Mouse (Mus musculus) CH12.LX (cell line): ENCODE measurements around the gene Fyb.

Experiments
- BHLHE40 ChIP-seq: IDR thresholded peaks from 2 replicates; pipeline ENCODE4 v1.6.1; 2011; ENCODE audit warnings: mild to moderate bottlenecking, low read depth, low read length, improper control_type of control experiment
- EP300 ChIP-seq: IDR thresholded peaks from 2 replicates; pipeline ENCODE4 v1.6.1; 2011; ENCODE audit warnings: low read length, improper control_type of control experiment
- ETS1 ChIP-seq: conservative IDR thresholded peaks from 2 replicates; pipeline ENCODE4 v1.6.1; 2012; ENCODE audit warnings: low read depth, mild to moderate bottlenecking, inconsistent platforms, low read length, improper control_type of control experiment, moderate library complexity
- HCFC1 ChIP-seq: IDR thresholded peaks from 2 replicates; pipeline ENCODE4 v1.6.1; 2012; ENCODE audit warnings: low read depth, mild to moderate bottlenecking, inconsistent platforms, low read length, improper control_type of control experiment
- JUND ChIP-seq: conservative IDR thresholded peaks from 2 replicates; pipeline ENCODE4 v1.6.1; 2011; ENCODE audit warnings: low read depth, low read length, improper control_type of control experiment
- MAZ ChIP-seq: IDR thresholded peaks from 2 replicates; pipeline ENCODE4 v1.6.1; 2012; ENCODE audit warnings: low read depth, mild to moderate bottlenecking, inconsistent platforms, low read length, improper control_type of control experiment, moderate library complexity
- NELFE ChIP-seq: IDR thresholded peaks from 2 replicates; pipeline ENCODE4 v1.6.1; 2011; ENCODE audit warnings: low read depth, low read length, improper control_type of control experiment
- TBP ChIP-seq: conservative IDR thresholded peaks from 2 replicates; pipeline ENCODE4 v1.6.1; 2011; ENCODE audit warnings: low read depth, low read length, improper control_type of control experiment
- UBTF ChIP-seq: IDR thresholded peaks from 2 replicates; pipeline ENCODE4 v1.6.1; 2012; ENCODE audit warnings: low read depth, mild to moderate bottlenecking, inconsistent platforms, low read length, improper control_type of control experiment, moderate library complexity
- USF1 ChIP-seq: IDR thresholded peaks from 2 replicates; pipeline ENCODE4 v1.6.1; 2014; ENCODE audit warnings: low read depth, mild to moderate bottlenecking, inconsistent platforms, low read length, improper control_type of control experiment
- ZC3H11A ChIP-seq: IDR thresholded peaks from 2 replicates; pipeline ENCODE4 v1.6.1; 2012; ENCODE audit warnings: low read depth, mild to moderate bottlenecking, inconsistent platforms, low read length, improper control_type of control experiment

GRCm38 (mm10) chr15:6612835-6613234, 90.2 kb downstream of the Fyb start:
- TF ChIP-seq MAZ = no peak
- no peak for TF ChIP-seq ZC3H11A
- no peak for TF ChIP-seq TBP
- TF ChIP-seq ETS1 = no peak
- TF ChIP-seq UBTF = no peak
- TF ChIP-seq BHLHE40 = no peak
- no peak for TF ChIP-seq USF1
- no peak for TF ChIP-seq NELFE
- no peak for TF ChIP-seq JUND
- TF ChIP-seq EP300 = no peak
- TF ChIP-seq HCFC1 = no peak
